Mouse (Mus musculus): ENCODE results near the gene Tmeff2.

DNA sequence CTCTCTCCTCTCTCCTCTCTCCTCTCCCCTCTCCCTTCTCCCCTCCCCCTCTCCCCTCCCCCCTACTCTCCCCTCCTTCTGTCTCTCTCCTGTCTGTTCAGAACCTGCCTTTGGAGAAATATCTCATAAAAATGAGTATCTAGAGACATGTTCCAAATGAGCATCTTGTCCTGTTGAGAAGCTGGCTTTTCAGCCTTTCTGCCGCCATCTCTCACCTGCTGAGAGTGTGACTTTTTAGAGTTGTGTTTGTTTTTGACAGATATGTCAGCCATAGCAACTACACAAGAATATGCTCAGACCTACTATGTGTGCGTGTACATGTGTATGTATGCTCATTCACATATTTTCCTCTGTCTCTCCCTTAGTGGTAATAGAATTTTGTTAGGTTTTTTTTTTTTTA is 283.8 kb downstream of the Tmeff2 start:
- TF ChIP-seq CTCF (IDR thresholded peaks at IDR 0.05; ENCODE audit: control insufficient read depth, insufficient read depth, insufficient replicate concordance, low read depth, low read length) (no peak), POLR2A (IDR thresholded peaks at IDR 0.05; ENCODE audit: control insufficient read depth, low read depth, low read length) (no peak)
